Mouse (Mus musculus): ENCODE data around the gene Phyhd1. TPM values are rescaled to one million over a fixed set of nuclear protein-coding genes. Genes with fewer than 3 reads are reported as not detected.
A peak's percentile ranks its signal among the peaks of the same experiment; 100 is the strongest.

The Phyhd1 gene
- polyA plus RNA-seq (2016; fragmentation: Nextera tagmentation; extraction: Ambion mirVana): 5.0 and 5.6 TPM in 2 replicates

GRCm38 (mm10) chr2:30265767-30266253 lies at the start of gene Phyhd1:
Gene Phyhd1, plus strand, starts transcription at chr2:30266203.
- Histone ChIP-seq H3K36me3 (peaks cover 33% of the 10 kb centered on the region), H3K9me3 (replicated peaks) (no peaks in the 10 kb centered on the region), H3K4me1 (peaks cover 29% of the 10 kb centered on the region), H3K4me2 (replicated peaks) (no peak within 1 kb of the TSS), H3K4me3 (no peak within 1 kb of the TSS), H3K27ac (peak within 1 kb of the TSS; percentile 66), H3K9ac (peak within 1 kb of the TSS; percentile 24; the same call in 1 of the 2 replicates), H3K27me3 (no peaks in the 10 kb centered on the region; the same call in 1 of the 2 replicates)
- 47% methylated on average over 5 of the region's 5 CpGs for WGBS
- no peak for ATAC-seq (ENCODE audit: low FRiP score)

GRCm38 (mm10) chr2:30216293-30216692 lies 49.7 kb upstream of the Phyhd1 start:
- Histone ChIP-seq H3K27ac (no peak overlapping the region), H3K36me3 (no peaks in the 10 kb centered on the region), H3K4me3 (no peak overlapping the region), H3K27me3 (no peaks in the 10 kb centered on the region), H3K4me1 (no peaks in the 10 kb centered on the region), H3K9me3 (replicated peaks) (no peaks in the 10 kb centered on the region), H3K9ac (no peak overlapping the region), H3K4me2 (replicated peaks) (no peak overlapping the region)
- 97% methylated on average over 5 of the region's 5 CpGs for WGBS
- ATAC-seq (ENCODE audit: low FRiP score): no peak

GRCm38 (mm10) chr2:30235593-30235992 lies 30.4 kb upstream of the Phyhd1 start:
- H3K4me2 ChIP-seq (replicated peaks): no peak overlapping the region
- no peak overlapping the region for H3K4me3 ChIP-seq
- H3K36me3 ChIP-seq: peaks cover 7% of the 10 kb centered on the region
- H3K9me3 ChIP-seq (replicated peaks): no peaks in the 10 kb centered on the region
- 88% methylated on average over 5 of the region's 5 CpGs for WGBS
- H3K27me3 ChIP-seq: no peaks in the 10 kb centered on the region
- H3K4me1 ChIP-seq: peaks cover 22% of the 10 kb centered on the region
- no peak overlapping the region for H3K9ac ChIP-seq
- ATAC-seq (ENCODE audit: low FRiP score): no peak
- H3K27ac ChIP-seq: no peak overlapping the region

- peaks cover 22% of the 10 kb centered on the region for H3K4me1 ChIP-seq
- H3K9me3 ChIP-seq (replicated peaks): no peaks in the 10 kb centered on the region
- H3K4me3 ChIP-seq: peak overlapping the region; percentile 93
- peak overlapping the region; percentile 91 for H3K4me2 ChIP-seq (replicated peaks)
- peak overlapping the region; percentile 69 for H3K27ac ChIP-seq
- no peak for ATAC-seq (ENCODE audit: low FRiP score)
- no peaks in the 10 kb centered on the region for H3K27me3 ChIP-seq
- H3K9ac ChIP-seq: peak overlapping the region; percentile 69
- WGBS: 6% methylated on average over 18 of the region's 18 CpGs
- peaks cover 17% of the 10 kb centered on the region for H3K36me3 ChIP-seq
Observed at GRCm38 (mm10) chr2:30236426-30237198, 29.4 kb upstream of the Phyhd1 start.

- Histone ChIP-seq H3K9me3 (replicated peaks) (no peaks in the 10 kb centered on the region), H3K4me3 (peak within 1 kb of the TSS; percentile 93), H3K36me3 (peaks cover 25% of the 10 kb centered on the region), H3K9ac (peak within 1 kb of the TSS; percentile 92), H3K27ac (peak within 1 kb of the TSS; percentile 95), H3K27me3 (no peaks in the 10 kb centered on the region), H3K4me2 (replicated peaks) (peak within 1 kb of the TSS; percentile 91), H3K4me1 (peaks cover 22% of the 10 kb centered on the region)
- ATAC-seq (ENCODE audit: low FRiP score): peak; percentile 97
- under 1% methylated on average over 55 of the region's 67 CpGs for WGBS
Observed at GRCm38 (mm10) chr2:30237199-30237880, 28.7 kb upstream of the Phyhd1 start, which contains the start of gene Lrrc8a. Gene Lrrc8a, plus strand, starts transcription at chr2:30237715.

GRCm38 (mm10) chr2:30237881-30238280 lies 28.1 kb upstream of the Phyhd1 start:
- Histone ChIP-seq H3K4me1 (peaks cover 27% of the 10 kb centered on the region), H3K4me3 (peak overlapping the region; percentile 93), H3K36me3 (peaks cover 30% of the 10 kb centered on the region), H3K9me3 (replicated peaks) (no peaks in the 10 kb centered on the region), H3K27me3 (no peaks in the 10 kb centered on the region), H3K4me2 (replicated peaks) (peak overlapping the region; percentile 91), H3K9ac (peak overlapping the region; percentile 92), H3K27ac (peak overlapping the region; percentile 95)
- ATAC-seq (ENCODE audit: low FRiP score): peak; percentile 91
- 0% methylated on average over 34 of the region's 42 CpGs for WGBS

- no peak for ATAC-seq (ENCODE audit: low FRiP score)
- no peak overlapping the region for H3K27ac ChIP-seq
- peaks cover 41% of the 10 kb centered on the region for H3K36me3 ChIP-seq
- peaks cover 27% of the 10 kb centered on the region for H3K4me1 ChIP-seq
- no peaks in the 10 kb centered on the region for H3K9me3 ChIP-seq (replicated peaks)
- H3K9ac ChIP-seq: peak overlapping the region; percentile 92
- H3K4me3 ChIP-seq: peak overlapping the region; percentile 93
- peak overlapping the region; percentile 91 for H3K4me2 ChIP-seq (replicated peaks)
- 68% methylated on average over 3 of the region's 3 CpGs for WGBS
- no peaks in the 10 kb centered on the region for H3K27me3 ChIP-seq
Observed at GRCm38 (mm10) chr2:30238906-30239465, 27.0 kb upstream of the Phyhd1 start.

GRCm38 (mm10) chr2:30239777-30240176 lies 26.2 kb upstream of the Phyhd1 start:
- Histone ChIP-seq H3K4me3 (no peak overlapping the region), H3K27ac (no peak overlapping the region)

GRCm38 (mm10) chr2:30240267-30240666 lies 25.7 kb upstream of the Phyhd1 start, which contains the start of gene Gm28035:
Gene Gm28035, plus strand, starts transcription at chr2:30240567.
- ATAC-seq (ENCODE audit: low FRiP score): no peak
- H3K36me3 ChIP-seq: peaks cover 50% of the 10 kb centered on the region
- no peaks in the 10 kb centered on the region for H3K9me3 ChIP-seq (replicated peaks)
- H3K9ac ChIP-seq: peak within 1 kb of the TSS; percentile 92; the same call in 1 of the 2 replicates
- peaks cover 31% of the 10 kb centered on the region for H3K4me1 ChIP-seq
- H3K27me3 ChIP-seq: no peaks in the 10 kb centered on the region
- 83% methylated on average over 2 of the region's 2 CpGs for WGBS
- H3K4me3 ChIP-seq: no peak within 1 kb of the TSS
- no peak within 1 kb of the TSS for H3K27ac ChIP-seq
- peak within 1 kb of the TSS; percentile 91; the same call in 1 of the 2 replicates for H3K4me2 ChIP-seq (replicated peaks)

More at GRCm38 (mm10) chr2:30239777-30240176, 26.2 kb upstream of the Phyhd1 start:
- Histone ChIP-seq H3K4me2 (replicated peaks) (no peak overlapping the region), H3K27me3 (no peaks in the 10 kb centered on the region), H3K9me3 (replicated peaks) (no peaks in the 10 kb centered on the region), H3K9ac (peak overlapping the region; percentile 92; the same call in 1 of the 2 replicates), H3K36me3 (peaks cover 46% of the 10 kb centered on the region), H3K4me1 (peaks cover 31% of the 10 kb centered on the region)
- no peak for ATAC-seq (ENCODE audit: low FRiP score)
- WGBS: 85% methylated on average over 4 of the region's 4 CpGs

- no peaks in the 10 kb centered on the region for H3K27me3 ChIP-seq
- no peak overlapping the region for H3K4me3 ChIP-seq
- H3K9ac ChIP-seq: no peak overlapping the region; the same call in 1 of the 2 replicates
- H3K4me2 ChIP-seq (replicated peaks): no peak overlapping the region
- 31% methylated on average over 4 of the region's 4 CpGs for WGBS
- H3K36me3 ChIP-seq: peaks cover 58% of the 10 kb centered on the region
- ATAC-seq (ENCODE audit: low FRiP score): no peak
- H3K9me3 ChIP-seq (replicated peaks): no peaks in the 10 kb centered on the region
- H3K4me1 ChIP-seq: peaks cover 26% of the 10 kb centered on the region
- H3K27ac ChIP-seq: no peak overlapping the region
Observed at GRCm38 (mm10) chr2:30242509-30242908, 23.5 kb upstream of the Phyhd1 start.

GRCm38 (mm10) chr2:30243391-30243790 lies 22.6 kb upstream of the Phyhd1 start:
- Histone ChIP-seq H3K4me3 (no peak overlapping the region), H3K4me1 (peaks cover 24% of the 10 kb centered on the region), H3K36me3 (peaks cover 62% of the 10 kb centered on the region), H3K27ac (no peak overlapping the region), H3K9ac (no peak overlapping the region), H3K9me3 (replicated peaks) (no peaks in the 10 kb centered on the region), H3K4me2 (replicated peaks) (no peak overlapping the region), H3K27me3 (no peaks in the 10 kb centered on the region)
- ATAC-seq (ENCODE audit: low FRiP score): no peak
- 94% methylated on average over 4 of the region's 4 CpGs for WGBS
